Mouse (Mus musculus): ENCODE measurements around the gene Gm20388. TPM values are rescaled to one million over a fixed set of nuclear protein-coding genes. Genes with fewer than 3 reads are reported as not detected.
A peak's percentile ranks its signal among the peaks of the same experiment; 100 is the strongest.

The Gm20388 gene
- polyA plus RNA-seq, 1 experiment = 23.9 TPM

GRCm38 (mm10) chr8:120632969-120633664 is 722.5 kb downstream of the Gm20388 start:
- no peak for TF ChIP-seq POLR2A (IDR thresholded peaks at IDR 0.05; ENCODE audit: extremely low read depth, insufficient read depth, low read length)
- TF ChIP-seq CTCF (IDR thresholded peaks at IDR 0.05; ENCODE audit: extremely low read depth, insufficient read depth, low read length) = no peak
- no peak overlapping the region for H3K27ac ChIP-seq (ENCODE audit: insufficient read depth, low read length)

GRCm38 (mm10) chr8:120633665-120634271 is 723.1 kb downstream of the Gm20388 start:
- TF ChIP-seq POLR2A (IDR thresholded peaks at IDR 0.05; ENCODE audit: extremely low read depth, insufficient read depth, low read length) (no peak), CTCF (IDR thresholded peaks at IDR 0.05; ENCODE audit: extremely low read depth, insufficient read depth, low read length) (no peak)
- Histone ChIP-seq H3K4me1 (ENCODE audit: control insufficient read depth, insufficient read depth, low read length) (no peaks in the 10 kb centered on the region), H3K27ac (ENCODE audit: insufficient read depth, low read length) (no peak overlapping the region), H3K4me3 (ENCODE audit: insufficient read depth, low read length) (peak overlapping the region; percentile 45)

More at GRCm38 (mm10) chr8:120632969-120633664, 722.5 kb downstream of the Gm20388 start:
- H3K4me3 ChIP-seq (ENCODE audit: insufficient read depth, low read length) = peak overlapping the region; percentile 45; the same call in 1 of the 2 replicates
- no peaks in the 10 kb centered on the region for H3K4me1 ChIP-seq (ENCODE audit: control insufficient read depth, insufficient read depth, low read length)

- H3K4me1 ChIP-seq (ENCODE audit: control insufficient read depth, insufficient read depth, low read length) = no peaks in the 10 kb centered on the region
- H3K4me3 ChIP-seq (ENCODE audit: insufficient read depth, low read length) = peak overlapping the region; percentile 45
- no peak overlapping the region for H3K27ac ChIP-seq (ENCODE audit: insufficient read depth, low read length)
- TF ChIP-seq CTCF (IDR thresholded peaks at IDR 0.05; ENCODE audit: extremely low read depth, insufficient read depth, low read length) = no peak
- no peak for TF ChIP-seq POLR2A (IDR thresholded peaks at IDR 0.05; ENCODE audit: extremely low read depth, insufficient read depth, low read length)
These were observed 723.7 kb downstream of the Gm20388 start for GRCm38 (mm10) chr8:120634329-120634839.

- TF ChIP-seq POLR2A (IDR thresholded peaks at IDR 0.05; ENCODE audit: extremely low read depth, insufficient read depth, low read length) = no peak
- TF ChIP-seq CTCF (IDR thresholded peaks at IDR 0.05; ENCODE audit: extremely low read depth, insufficient read depth, low read length) = no peak
- no peak overlapping the region for H3K27ac ChIP-seq (ENCODE audit: insufficient read depth, low read length)
- no peak overlapping the region for H3K4me3 ChIP-seq (ENCODE audit: insufficient read depth, low read length)
- H3K4me1 ChIP-seq (ENCODE audit: control insufficient read depth, insufficient read depth, low read length) = peaks cover 1% of the 10 kb centered on the region; the same call in 1 of the 2 replicates
These were observed 730.6 kb downstream of the Gm20388 start for GRCm38 (mm10) chr8:120641245-120641644.

- TF ChIP-seq POLR2A (IDR thresholded peaks at IDR 0.05; ENCODE audit: extremely low read depth, insufficient read depth, low read length) (no peak), CTCF (IDR thresholded peaks at IDR 0.05; ENCODE audit: extremely low read depth, insufficient read depth, low read length) (no peak)
- H3K4me1 ChIP-seq (ENCODE audit: control insufficient read depth, insufficient read depth, low read length) = peaks cover 1% of the 10 kb centered on the region; the same call in 1 of the 2 replicates
- H3K27ac ChIP-seq (ENCODE audit: insufficient read depth, low read length) = no peak overlapping the region
- H3K4me3 ChIP-seq (ENCODE audit: insufficient read depth, low read length) = no peak overlapping the region
These were observed 731.5 kb downstream of the Gm20388 start for GRCm38 (mm10) chr8:120642031-120642662.

GRCm38 (mm10) chr8:120644663-120645062 is 734.0 kb downstream of the Gm20388 start:
- no peak overlapping the region for H3K27ac ChIP-seq (ENCODE audit: insufficient read depth, low read length)
- peaks cover 1% of the 10 kb centered on the region; the same call in 1 of the 2 replicates for H3K4me1 ChIP-seq (ENCODE audit: control insufficient read depth, insufficient read depth, low read length)
- TF ChIP-seq CTCF (IDR thresholded peaks at IDR 0.05; ENCODE audit: extremely low read depth, insufficient read depth, low read length) = no peak
- no peak for TF ChIP-seq POLR2A (IDR thresholded peaks at IDR 0.05; ENCODE audit: extremely low read depth, insufficient read depth, low read length)

GRCm38 (mm10) chr8:120647532-120647931 is 736.9 kb downstream of the Gm20388 start, which contains the start of gene 1190005I06Rik:
Gene 1190005I06Rik, minus strand, starts transcription at chr8:120647632.
- Histone ChIP-seq H3K4me3 (ENCODE audit: insufficient read depth, low read length) (no peak within 1 kb of the TSS), H3K4me1 (ENCODE audit: control insufficient read depth, insufficient read depth, low read length) (peaks cover 1% of the 10 kb centered on the region; the same call in 1 of the 2 replicates), H3K27ac (ENCODE audit: insufficient read depth, low read length) (no peak within 1 kb of the TSS)
- TF ChIP-seq POLR2A (IDR thresholded peaks at IDR 0.05; ENCODE audit: extremely low read depth, insufficient read depth, low read length) = no peak
- no peak for TF ChIP-seq CTCF (IDR thresholded peaks at IDR 0.05; ENCODE audit: extremely low read depth, insufficient read depth, low read length)

More at GRCm38 (mm10) chr8:120644663-120645062, 734.0 kb downstream of the Gm20388 start:
- no peak overlapping the region for H3K4me3 ChIP-seq (ENCODE audit: insufficient read depth, low read length)

GRCm38 (mm10) chr8:120656322-120657052 is 745.8 kb downstream of the Gm20388 start:
- Histone ChIP-seq H3K4me1 (ENCODE audit: control insufficient read depth, insufficient read depth, low read length) (no peaks in the 10 kb centered on the region), H3K4me3 (ENCODE audit: insufficient read depth, low read length) (no peak overlapping the region), H3K27ac (ENCODE audit: insufficient read depth, low read length) (peak overlapping the region; percentile 46)
- TF ChIP-seq CTCF (IDR thresholded peaks at IDR 0.05; ENCODE audit: extremely low read depth, insufficient read depth, low read length) (no peak), POLR2A (IDR thresholded peaks at IDR 0.05; ENCODE audit: extremely low read depth, insufficient read depth, low read length) (no peak)

GRCm38 (mm10) chr8:120657415-120657814 is 746.8 kb downstream of the Gm20388 start:
- H3K27ac ChIP-seq (ENCODE audit: insufficient read depth, low read length) = no peak overlapping the region
- no peak overlapping the region for H3K4me3 ChIP-seq (ENCODE audit: insufficient read depth, low read length)
- no peak for TF ChIP-seq CTCF (IDR thresholded peaks at IDR 0.05; ENCODE audit: extremely low read depth, insufficient read depth, low read length)
- TF ChIP-seq POLR2A (IDR thresholded peaks at IDR 0.05; ENCODE audit: extremely low read depth, insufficient read depth, low read length) = no peak
- no peaks in the 10 kb centered on the region for H3K4me1 ChIP-seq (ENCODE audit: control insufficient read depth, insufficient read depth, low read length)

All from cortical plate, adult 2 months (tissue).